Mouse (Mus musculus): ENCODE measurements around the gene Wfdc9. TPM values are rescaled to one million over a fixed set of nuclear protein-coding genes. Genes with fewer than 3 reads are reported as not detected.

Gene Wfdc9
- not detected in 2 replicates for polyA plus RNA-seq (2015; fragmentation: Nextera tagmentation; extraction: Ambion mirVana)

DNA sequence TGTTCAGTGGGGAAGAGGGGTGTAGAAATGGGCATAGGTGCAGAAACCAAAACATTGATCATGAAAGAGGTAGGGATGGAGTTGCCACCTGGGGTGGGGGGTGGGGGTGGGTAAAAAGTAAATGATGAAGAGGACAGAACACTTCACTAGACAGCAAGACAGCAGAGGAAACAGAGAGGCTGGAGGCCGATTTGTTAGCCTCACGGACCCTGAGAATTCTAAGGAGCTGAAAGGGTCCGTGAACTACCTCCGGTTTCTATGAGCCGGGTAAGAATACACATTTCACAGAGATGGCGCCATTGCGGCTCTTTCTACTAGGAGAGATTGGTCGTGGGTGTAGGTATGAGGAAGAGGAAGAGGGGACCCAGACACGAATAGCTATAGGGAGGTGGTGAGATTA is at the start of gene Wfdc9:
Gene Wfdc9, minus strand, starts transcription at position 101 of the 400 bp plus-strand sequence.
- no peak for ATAC-seq (ENCODE audit: low FRiP score, low TSS enrichment)
- no peaks in the 10 kb centered on the region for H3K4me1 ChIP-seq (ENCODE audit: insufficient read depth, low read length)
- no peaks in the 10 kb centered on the region for H3K27me3 ChIP-seq (ENCODE audit: insufficient read depth, low read length)
- H3K9ac ChIP-seq (replicated peaks; ENCODE audit: low read length) = no peak within 1 kb of the TSS
- no peaks in the 10 kb centered on the region for H3K36me3 ChIP-seq (ENCODE audit: insufficient read depth, low read length)
- no peaks in the 10 kb centered on the region for H3K9me3 ChIP-seq (ENCODE audit: low read length)
- no peak within 1 kb of the TSS for H3K27ac ChIP-seq (ENCODE audit: low read length)
- WGBS = 91% methylated on average over 9 of the region's 9 CpGs
- H3K4me3 ChIP-seq (ENCODE audit: low read length) = no peak within 1 kb of the TSS
- H3K4me2 ChIP-seq (replicated peaks; ENCODE audit: low read depth, low read length) = no peak within 1 kb of the TSS

GRCm38 (mm10) chr2:164705991-164706390 is 49.6 kb upstream of the Wfdc9 start:
- no peak for ATAC-seq (ENCODE audit: low FRiP score, low TSS enrichment)

DNA sequence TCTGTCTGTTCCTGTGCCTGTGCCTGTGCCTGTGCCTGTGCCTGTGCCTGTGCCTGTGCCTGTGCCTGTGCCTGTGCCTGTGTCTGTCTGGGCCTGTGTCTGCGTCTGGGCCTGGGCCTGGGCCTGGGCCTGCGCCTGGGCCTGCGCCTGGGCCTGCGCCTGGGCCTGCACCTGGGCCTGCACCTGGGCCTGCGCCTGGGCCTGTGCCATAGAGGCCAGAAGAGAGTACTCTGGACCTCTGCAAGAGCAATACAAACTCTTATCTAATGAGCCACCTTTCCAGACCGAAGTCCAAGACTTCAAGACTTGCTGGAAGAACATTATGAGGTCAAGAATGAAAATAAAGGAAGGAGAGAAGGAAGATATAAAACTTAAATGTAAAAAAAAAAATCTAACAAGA is 48.9 kb upstream of the Wfdc9 start:
- no peak overlapping the region for H3K9ac ChIP-seq (replicated peaks; ENCODE audit: low read length)
- ATAC-seq (ENCODE audit: low FRiP score, low TSS enrichment) = no peak
- H3K27me3 ChIP-seq (ENCODE audit: insufficient read depth, low read length) = no peaks in the 10 kb centered on the region
- WGBS = 98% methylated on average over 6 of the region's 6 CpGs
- H3K36me3 ChIP-seq (ENCODE audit: insufficient read depth, low read length) = no peaks in the 10 kb centered on the region
- no peak overlapping the region for H3K4me3 ChIP-seq (ENCODE audit: low read length)
- no peak overlapping the region for H3K27ac ChIP-seq (ENCODE audit: low read length)
- H3K4me1 ChIP-seq (ENCODE audit: insufficient read depth, low read length) = no peaks in the 10 kb centered on the region
- no peaks in the 10 kb centered on the region for H3K9me3 ChIP-seq (ENCODE audit: low read length)
- H3K4me2 ChIP-seq (replicated peaks; ENCODE audit: low read depth, low read length) = no peak overlapping the region

More at GRCm38 (mm10) chr2:164705991-164706390, 49.6 kb upstream of the Wfdc9 start:
- Histone ChIP-seq H3K27ac (ENCODE audit: low read length) (no peak overlapping the region), H3K4me2 (replicated peaks; ENCODE audit: low read depth, low read length) (no peak overlapping the region), H3K36me3 (ENCODE audit: insufficient read depth, low read length) (no peaks in the 10 kb centered on the region), H3K4me1 (ENCODE audit: insufficient read depth, low read length) (no peaks in the 10 kb centered on the region), H3K9ac (replicated peaks; ENCODE audit: low read length) (no peak overlapping the region), H3K27me3 (ENCODE audit: insufficient read depth, low read length) (no peaks in the 10 kb centered on the region), H3K4me3 (ENCODE audit: low read length) (no peak overlapping the region), H3K9me3 (ENCODE audit: low read length) (no peaks in the 10 kb centered on the region)
- WGBS = 83% methylated on average over 14 of the region's 14 CpGs

DNA sequence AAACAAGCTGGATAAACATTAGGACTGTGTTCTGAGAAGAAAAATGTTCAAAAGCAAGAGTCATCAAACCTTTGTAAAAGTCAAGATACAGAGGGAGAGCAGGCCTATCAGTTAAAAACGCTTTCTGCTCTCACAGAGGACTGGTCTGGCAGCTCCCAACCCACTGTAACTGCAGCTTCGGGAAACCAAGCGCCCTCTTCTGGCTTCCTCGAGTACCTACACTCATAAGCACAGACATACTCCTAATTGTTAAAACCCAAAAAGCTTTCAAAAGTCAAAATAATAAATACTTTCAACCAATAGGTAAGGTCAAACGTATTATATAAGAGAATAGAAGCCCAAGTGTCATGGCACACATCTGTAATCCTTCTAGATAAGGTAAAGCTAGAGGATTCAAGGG is 47.9 kb upstream of the Wfdc9 start:
- H3K4me3 ChIP-seq (ENCODE audit: low read length) = no peak overlapping the region
- 84% methylated on average over 5 of the region's 5 CpGs for WGBS
- no peak overlapping the region for H3K4me2 ChIP-seq (replicated peaks; ENCODE audit: low read depth, low read length)
- H3K9ac ChIP-seq (replicated peaks; ENCODE audit: low read length) = no peak overlapping the region
- no peaks in the 10 kb centered on the region for H3K9me3 ChIP-seq (ENCODE audit: low read length)
- ATAC-seq (ENCODE audit: low FRiP score, low TSS enrichment) = no peak
- no peaks in the 10 kb centered on the region for H3K36me3 ChIP-seq (ENCODE audit: insufficient read depth, low read length)
- H3K4me1 ChIP-seq (ENCODE audit: insufficient read depth, low read length) = no peaks in the 10 kb centered on the region
- no peak overlapping the region for H3K27ac ChIP-seq (ENCODE audit: low read length)
- no peaks in the 10 kb centered on the region for H3K27me3 ChIP-seq (ENCODE audit: insufficient read depth, low read length)

DNA sequence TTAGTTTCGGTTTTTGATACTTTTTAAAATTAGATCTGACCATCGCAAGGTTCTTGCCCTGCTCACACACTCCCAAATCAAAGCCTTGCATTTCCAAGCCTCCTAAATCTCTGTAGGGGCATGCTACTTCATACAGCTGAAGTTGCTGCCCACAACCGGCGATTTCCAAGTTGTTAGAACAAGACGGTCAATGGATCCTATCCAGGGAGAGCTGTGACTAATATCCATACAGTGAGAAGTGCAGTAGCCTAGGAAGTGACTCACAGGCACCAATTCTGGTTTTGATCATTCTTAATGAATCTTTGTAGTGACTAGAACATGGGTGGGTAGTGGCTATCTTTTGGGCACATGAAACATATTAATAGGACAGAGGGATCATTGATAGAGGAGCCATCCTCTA is 45.4 kb upstream of the Wfdc9 start:
- no peak overlapping the region for H3K4me3 ChIP-seq (ENCODE audit: low read length)
- H3K27ac ChIP-seq (ENCODE audit: low read length) = no peak overlapping the region
- no peaks in the 10 kb centered on the region for H3K27me3 ChIP-seq (ENCODE audit: insufficient read depth, low read length)
- no peaks in the 10 kb centered on the region for H3K9me3 ChIP-seq (ENCODE audit: low read length)
- WGBS = 86% methylated on average over 5 of the region's 5 CpGs
- no peaks in the 10 kb centered on the region for H3K36me3 ChIP-seq (ENCODE audit: insufficient read depth, low read length)
- H3K4me1 ChIP-seq (ENCODE audit: insufficient read depth, low read length) = no peaks in the 10 kb centered on the region
- no peak overlapping the region for H3K4me2 ChIP-seq (replicated peaks; ENCODE audit: low read depth, low read length)
- ATAC-seq (ENCODE audit: low FRiP score, low TSS enrichment) = no peak
- no peak overlapping the region for H3K9ac ChIP-seq (replicated peaks; ENCODE audit: low read length)

- Histone ChIP-seq H3K27ac (ENCODE audit: low read length) (no peak overlapping the region), H3K4me1 (ENCODE audit: insufficient read depth, low read length) (no peaks in the 10 kb centered on the region), H3K36me3 (ENCODE audit: insufficient read depth, low read length) (no peaks in the 10 kb centered on the region), H3K9me3 (ENCODE audit: low read length) (no peaks in the 10 kb centered on the region), H3K4me2 (replicated peaks; ENCODE audit: low read depth, low read length) (no peak overlapping the region), H3K9ac (replicated peaks; ENCODE audit: low read length) (no peak overlapping the region), H3K4me3 (ENCODE audit: low read length) (no peak overlapping the region), H3K27me3 (ENCODE audit: insufficient read depth, low read length) (no peaks in the 10 kb centered on the region)
- ATAC-seq (ENCODE audit: low FRiP score, low TSS enrichment) = no peak
- 64% methylated on average over 5 of the region's 5 CpGs for WGBS
Measured at GRCm38 (mm10) chr2:164700959-164701358, 44.6 kb upstream of the Wfdc9 start.

- ATAC-seq (ENCODE audit: low FRiP score, low TSS enrichment) = no peak
- no peak within 1 kb of the TSS for H3K4me2 ChIP-seq (replicated peaks; ENCODE audit: low read depth, low read length)
- no peak within 1 kb of the TSS for H3K9ac ChIP-seq (replicated peaks; ENCODE audit: low read length)
- no peak within 1 kb of the TSS for H3K27ac ChIP-seq (ENCODE audit: low read length)
- no peaks in the 10 kb centered on the region for H3K27me3 ChIP-seq (ENCODE audit: insufficient read depth, low read length)
- H3K4me3 ChIP-seq (ENCODE audit: low read length) = no peak within 1 kb of the TSS
- 66% methylated on average over 4 of the region's 4 CpGs for WGBS
- H3K36me3 ChIP-seq (ENCODE audit: insufficient read depth, low read length) = no peaks in the 10 kb centered on the region
- no peaks in the 10 kb centered on the region for H3K4me1 ChIP-seq (ENCODE audit: insufficient read depth, low read length)
- no peaks in the 10 kb centered on the region for H3K9me3 ChIP-seq (ENCODE audit: low read length)
Measured at GRCm38 (mm10) chr2:164698201-164698600, 41.8 kb upstream of the Wfdc9 start, which contains the start of gene Spint4. Spint4 (plus strand) TSS chr2:164698501.

GRCm38 (mm10) chr2:164684807-164685206 is 28.4 kb upstream of the Wfdc9 start, which contains the start of gene Wfdc13:
Wfdc13 (plus strand) TSS chr2:164685107.
- H3K9me3 ChIP-seq (ENCODE audit: low read length) = no peaks in the 10 kb centered on the region
- no peaks in the 10 kb centered on the region for H3K27me3 ChIP-seq (ENCODE audit: insufficient read depth, low read length)
- H3K4me1 ChIP-seq (ENCODE audit: insufficient read depth, low read length) = no peaks in the 10 kb centered on the region; the same call in 1 of the 2 replicates
- ATAC-seq (ENCODE audit: low FRiP score, low TSS enrichment) = no peak
- H3K4me3 ChIP-seq (ENCODE audit: low read length) = no peak within 1 kb of the TSS
- no peaks in the 10 kb centered on the region for H3K36me3 ChIP-seq (ENCODE audit: insufficient read depth, low read length)
- H3K27ac ChIP-seq (ENCODE audit: low read length) = no peak within 1 kb of the TSS
- 60% methylated on average over 3 of the region's 3 CpGs for WGBS
- H3K9ac ChIP-seq (replicated peaks; ENCODE audit: low read length) = no peak within 1 kb of the TSS
- no peak within 1 kb of the TSS for H3K4me2 ChIP-seq (replicated peaks; ENCODE audit: low read depth, low read length)

GRCm38 (mm10) chr2:164679906-164680305 is 23.5 kb upstream of the Wfdc9 start:
- H3K9me3 ChIP-seq (ENCODE audit: low read length) = no peaks in the 10 kb centered on the region
- WGBS = 27% methylated on average over 3 of the region's 3 CpGs
- H3K4me3 ChIP-seq (ENCODE audit: low read length) = no peak overlapping the region
- no peaks in the 10 kb centered on the region for H3K36me3 ChIP-seq (ENCODE audit: insufficient read depth, low read length)
- no peak overlapping the region for H3K9ac ChIP-seq (replicated peaks; ENCODE audit: low read length)
- ATAC-seq (ENCODE audit: low FRiP score, low TSS enrichment) = no peak
- H3K27me3 ChIP-seq (ENCODE audit: insufficient read depth, low read length) = no peaks in the 10 kb centered on the region
- peaks cover 4% of the 10 kb centered on the region; the same call in 1 of the 2 replicates for H3K4me1 ChIP-seq (ENCODE audit: insufficient read depth, low read length)
- H3K27ac ChIP-seq (ENCODE audit: low read length) = no peak overlapping the region
- H3K4me2 ChIP-seq (replicated peaks; ENCODE audit: low read depth, low read length) = no peak overlapping the region

- H3K36me3 ChIP-seq (ENCODE audit: insufficient read depth, low read length) = no peaks in the 10 kb centered on the region
- 18% methylated on average over 19 of the region's 19 CpGs for WGBS
- ATAC-seq (ENCODE audit: low FRiP score, low TSS enrichment) = peak; percentile 78
- peak overlapping the region; percentile 32 for H3K4me3 ChIP-seq (ENCODE audit: low read length)
- H3K27ac ChIP-seq (ENCODE audit: low read length) = no peak overlapping the region
- H3K4me1 ChIP-seq (ENCODE audit: insufficient read depth, low read length) = peaks cover 4% of the 10 kb centered on the region; the same call in 1 of the 2 replicates
- H3K9me3 ChIP-seq (ENCODE audit: low read length) = no peaks in the 10 kb centered on the region
- peak overlapping the region; percentile 18; the same call in 1 of the 2 replicates for H3K9ac ChIP-seq (replicated peaks; ENCODE audit: low read length)
- H3K4me2 ChIP-seq (replicated peaks; ENCODE audit: low read depth, low read length) = peak overlapping the region; percentile 49
- no peaks in the 10 kb centered on the region for H3K27me3 ChIP-seq (ENCODE audit: insufficient read depth, low read length)
Measured at GRCm38 (mm10) chr2:164678848-164679625, 22.7 kb upstream of the Wfdc9 start.

All from kidney, embryonic 16.5 days (tissue).